Mouse (Mus musculus): Measurements from ENCODE around the gene Hinfp. TPM values are rescaled to one million over a fixed set of nuclear protein-coding genes. Genes with fewer than 3 reads are reported as not detected.

Hinfp gene
- total and polyA plus RNA-seq, 3 experiments = 6.9 to 12.6 (median 10.2) TPM

- 4% methylated on average over 23 of the region's 23 CpGs for WGBS
- Histone ChIP-seq H3K4me1 (ENCODE audit: control insufficient read depth, insufficient read depth, low read length) (peaks cover 4% of the 10 kb centered on the region; the same call in 1 of the 2 replicates), H3K79me2 (replicated peaks; ENCODE audit: control insufficient read depth, insufficient read depth, low read length) (no peaks in the 10 kb centered on the region), H3K4me3 (peak overlapping the region; percentile 59), H3K27ac (peak overlapping the region; percentile 91), H3K36me3 (ENCODE audit: control insufficient read depth, insufficient read depth, low read length) (no peaks in the 10 kb centered on the region), H3K27me3 (ENCODE audit: control insufficient read depth, insufficient read depth, low read length) (no peaks in the 10 kb centered on the region), H3K9ac (ENCODE audit: low read depth, low read length) (peak overlapping the region; percentile 95)
- DNase-seq = peak; percentile 39 to 55
- TF ChIP-seq POLR2A (IDR thresholded peaks at IDR 0.05; ENCODE audit: insufficient read depth, low read depth, low read length) (no peak; the same call in 1 of the 2 replicates), EP300 (IDR thresholded peaks at IDR 0.05; ENCODE audit: insufficient read depth, low read depth, low read length) (no peak), CTCF (IDR thresholded peaks at IDR 0.05) (peak; percentile 36)
- intact Hi-C loops (cut with DNase I) = loop anchor here (2.0 to 10.0 kb wide), 2 partner anchors 19 to 283 kb away; no protein-coding TSS in a partner anchor
Observed at GRCm38 (mm10) chr9:44267319-44268026, 38.0 kb downstream of the Hinfp start.

GRCm38 (mm10) chr9:44266478-44267226 lies 38.8 kb downstream of the Hinfp start:
- no peaks in the 10 kb centered on the region for H3K27me3 ChIP-seq (ENCODE audit: control insufficient read depth, insufficient read depth, low read length)
- peak overlapping the region; percentile 59; the same call in 1 of the 2 replicates for H3K4me3 ChIP-seq
- WGBS = 77% methylated on average over 8 of the region's 8 CpGs
- no peak for DNase-seq
- intact Hi-C loops (cut with DNase I) = loop anchor here (10.0 kb wide), 1 partner anchor 282 kb away; no protein-coding TSS in a partner anchor
- H3K36me3 ChIP-seq (ENCODE audit: control insufficient read depth, insufficient read depth, low read length) = no peaks in the 10 kb centered on the region
- no peaks in the 10 kb centered on the region for H3K79me2 ChIP-seq (replicated peaks; ENCODE audit: control insufficient read depth, insufficient read depth, low read length)
- H3K4me1 ChIP-seq (ENCODE audit: control insufficient read depth, insufficient read depth, low read length) = peaks cover 4% of the 10 kb centered on the region; the same call in 1 of the 2 replicates
- peak overlapping the region; percentile 91; the same call in 1 of the 2 replicates for H3K27ac ChIP-seq
- H3K9ac ChIP-seq (ENCODE audit: low read depth, low read length) = peak overlapping the region; percentile 95
- TF ChIP-seq POLR2A (IDR thresholded peaks at IDR 0.05; ENCODE audit: insufficient read depth, low read depth, low read length) (no peak), EP300 (IDR thresholded peaks at IDR 0.05; ENCODE audit: insufficient read depth, low read depth, low read length) (no peak), CTCF (IDR thresholded peaks at IDR 0.05) (no peak)

DNA sequence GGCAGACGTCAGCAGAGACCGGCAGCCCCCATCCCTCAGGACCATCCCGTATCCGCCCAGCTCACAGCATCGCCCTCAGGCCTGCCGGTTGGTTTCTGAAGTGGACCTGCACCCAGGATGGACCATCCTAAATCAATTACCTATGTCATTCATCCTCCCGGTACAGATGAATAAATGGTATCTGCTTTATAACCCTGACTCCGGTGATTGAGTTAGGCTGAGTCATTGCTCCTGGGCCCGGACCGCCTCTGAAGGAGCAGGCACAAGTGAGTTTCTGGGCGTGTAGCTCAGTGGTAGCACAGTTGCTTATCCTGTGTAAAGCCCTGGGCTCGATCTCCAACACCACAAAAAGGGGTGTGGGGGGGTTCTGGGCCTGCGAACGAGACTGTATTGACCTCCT lies 44.1 kb downstream of the Hinfp start:
- DNase-seq = no peak
- Histone ChIP-seq H3K79me2 (replicated peaks; ENCODE audit: control insufficient read depth, insufficient read depth, low read length) (no peaks in the 10 kb centered on the region), H3K4me3 (no peak overlapping the region), H3K27ac (no peak overlapping the region), H3K4me1 (ENCODE audit: control insufficient read depth, insufficient read depth, low read length) (no peaks in the 10 kb centered on the region; the same call in 1 of the 2 replicates), H3K36me3 (ENCODE audit: control insufficient read depth, insufficient read depth, low read length) (no peaks in the 10 kb centered on the region), H3K9ac (ENCODE audit: low read depth, low read length) (no peak overlapping the region), H3K27me3 (ENCODE audit: control insufficient read depth, insufficient read depth, low read length) (no peaks in the 10 kb centered on the region)
- TF ChIP-seq POLR2A (IDR thresholded peaks at IDR 0.05; ENCODE audit: insufficient read depth, low read depth, low read length) (no peak), CTCF (IDR thresholded peaks at IDR 0.05) (no peak), EP300 (IDR thresholded peaks at IDR 0.05; ENCODE audit: insufficient read depth, low read depth, low read length) (no peak)
- intact Hi-C loops (cut with DNase I) = loop anchor here (10.0 kb wide), 1 partner anchor 277 kb away; no protein-coding TSS in a partner anchor
- 93% methylated on average over 14 of the region's 14 CpGs for WGBS

DNA sequence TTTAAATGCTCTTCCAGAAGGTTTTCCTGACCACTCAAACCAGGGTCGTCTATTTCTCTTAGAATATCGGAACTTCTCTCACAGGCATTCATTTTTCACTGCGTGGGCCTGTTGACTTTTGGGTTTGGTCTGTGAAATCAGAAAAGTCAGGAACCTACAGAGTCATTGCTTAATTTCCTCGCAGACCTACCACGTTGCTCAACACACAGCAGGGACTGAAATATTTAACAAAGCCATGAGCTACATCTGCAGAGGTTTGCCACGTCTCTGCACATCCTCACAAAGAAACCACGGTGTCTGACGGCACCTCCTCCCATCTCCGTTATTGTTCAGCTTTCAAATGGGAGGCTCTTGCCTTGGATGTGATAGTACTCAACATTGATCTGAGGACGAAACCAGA lies 46.5 kb downstream of the Hinfp start:
- Histone ChIP-seq H3K79me2 (replicated peaks; ENCODE audit: control insufficient read depth, insufficient read depth, low read length) (no peaks in the 10 kb centered on the region), H3K27ac (no peak overlapping the region), H3K27me3 (ENCODE audit: control insufficient read depth, insufficient read depth, low read length) (no peaks in the 10 kb centered on the region), H3K4me1 (ENCODE audit: control insufficient read depth, insufficient read depth, low read length) (no peaks in the 10 kb centered on the region), H3K36me3 (ENCODE audit: control insufficient read depth, insufficient read depth, low read length) (no peaks in the 10 kb centered on the region), H3K9ac (ENCODE audit: low read depth, low read length) (no peak overlapping the region), H3K4me3 (no peak overlapping the region)
- TF ChIP-seq POLR2A (IDR thresholded peaks at IDR 0.05; ENCODE audit: insufficient read depth, low read depth, low read length) (no peak), EP300 (IDR thresholded peaks at IDR 0.05; ENCODE audit: insufficient read depth, low read depth, low read length) (no peak), CTCF (IDR thresholded peaks at IDR 0.05) (no peak)
- DNase-seq = no peak
- intact Hi-C loops (cut with DNase I) = no loop called here
- 82% methylated on average over 10 of the region's 10 CpGs for WGBS

DNA sequence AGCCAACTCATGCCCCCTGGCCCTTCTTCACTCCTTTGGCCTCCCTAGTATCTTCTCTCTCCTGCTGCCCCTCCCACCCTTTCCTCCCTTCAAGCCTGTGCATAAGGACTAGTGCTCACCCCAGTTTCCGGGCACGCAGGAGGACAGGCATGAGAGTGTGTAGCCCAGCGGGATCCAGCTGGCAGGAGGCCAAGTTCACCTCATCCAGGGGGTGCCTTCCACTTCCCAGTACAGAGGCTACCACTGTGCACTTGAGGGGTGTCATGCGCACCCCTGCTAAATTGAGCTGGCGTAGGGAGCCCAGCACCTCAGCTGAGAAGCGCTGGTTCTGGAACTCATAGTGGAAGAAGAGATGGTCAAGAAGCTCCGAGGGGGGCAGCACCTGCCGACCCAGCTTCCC lies 49.3 kb downstream of the Hinfp start:
- intact Hi-C loops (cut with DNase I) = no loop called here
- no peak for DNase-seq
- no peak overlapping the region for H3K4me3 ChIP-seq
- no peaks in the 10 kb centered on the region for H3K36me3 ChIP-seq (ENCODE audit: control insufficient read depth, insufficient read depth, low read length)
- no peaks in the 10 kb centered on the region for H3K27me3 ChIP-seq (ENCODE audit: control insufficient read depth, insufficient read depth, low read length)
- no peaks in the 10 kb centered on the region for H3K79me2 ChIP-seq (replicated peaks; ENCODE audit: control insufficient read depth, insufficient read depth, low read length)
- no peak overlapping the region for H3K27ac ChIP-seq
- no peak for TF ChIP-seq POLR2A (IDR thresholded peaks at IDR 0.05; ENCODE audit: insufficient read depth, low read depth, low read length)
- no peak overlapping the region for H3K9ac ChIP-seq (ENCODE audit: low read depth, low read length)
- H3K4me1 ChIP-seq (ENCODE audit: control insufficient read depth, insufficient read depth, low read length) = no peaks in the 10 kb centered on the region
- WGBS = 68% methylated on average over 8 of the region's 8 CpGs

DNA sequence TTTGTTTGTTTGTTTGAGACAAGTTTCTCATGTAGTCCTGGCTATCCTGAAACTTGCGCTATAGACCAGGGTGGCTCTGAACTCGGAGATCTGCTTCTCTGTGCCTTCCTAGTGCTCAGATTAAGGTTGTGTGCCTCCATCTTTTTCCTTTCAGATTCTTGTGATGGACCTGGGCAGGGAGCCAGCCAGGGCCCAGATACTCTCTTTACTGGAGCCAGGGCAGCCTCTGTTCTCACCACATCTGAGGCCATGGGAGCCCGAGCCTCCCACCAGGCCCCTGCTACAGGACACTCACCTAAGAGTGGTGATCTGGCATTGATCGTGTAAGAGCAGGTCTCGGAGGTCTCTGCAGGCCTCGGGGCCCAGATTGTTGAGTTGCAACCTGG lies 50.3 kb downstream of the Hinfp start:
- Histone ChIP-seq H3K27ac (no peak overlapping the region), H3K79me2 (replicated peaks; ENCODE audit: control insufficient read depth, insufficient read depth, low read length) (no peaks in the 10 kb centered on the region), H3K27me3 (ENCODE audit: control insufficient read depth, insufficient read depth, low read length) (no peaks in the 10 kb centered on the region), H3K36me3 (ENCODE audit: control insufficient read depth, insufficient read depth, low read length) (no peaks in the 10 kb centered on the region), H3K4me3 (no peak overlapping the region), H3K9ac (ENCODE audit: low read depth, low read length) (no peak overlapping the region), H3K4me1 (ENCODE audit: control insufficient read depth, insufficient read depth, low read length) (no peaks in the 10 kb centered on the region)
- TF ChIP-seq EP300 (IDR thresholded peaks at IDR 0.05; ENCODE audit: insufficient read depth, low read depth, low read length) = no peak
- TF ChIP-seq POLR2A (IDR thresholded peaks at IDR 0.05; ENCODE audit: insufficient read depth, low read depth, low read length) = no peak
- no peak for TF ChIP-seq CTCF (IDR thresholded peaks at IDR 0.05)
- intact Hi-C loops (cut with DNase I) = no loop called here
- WGBS = 69% methylated on average over 6 of the region's 6 CpGs
- DNase-seq = no peak
